Mouse (Mus musculus): ENCODE results near the gene Olfr970. TPM values are rescaled to one million over a fixed set of nuclear protein-coding genes. Genes with fewer than 3 reads are reported as not detected.

Gene Olfr970
- not detected for total RNA-seq (2023)

GRCm38 (mm10) chr9:39808560-39808959, at the start of gene Olfr970:
TSS of gene Olfr970 (plus strand) at chr9:39808860.

DNA sequence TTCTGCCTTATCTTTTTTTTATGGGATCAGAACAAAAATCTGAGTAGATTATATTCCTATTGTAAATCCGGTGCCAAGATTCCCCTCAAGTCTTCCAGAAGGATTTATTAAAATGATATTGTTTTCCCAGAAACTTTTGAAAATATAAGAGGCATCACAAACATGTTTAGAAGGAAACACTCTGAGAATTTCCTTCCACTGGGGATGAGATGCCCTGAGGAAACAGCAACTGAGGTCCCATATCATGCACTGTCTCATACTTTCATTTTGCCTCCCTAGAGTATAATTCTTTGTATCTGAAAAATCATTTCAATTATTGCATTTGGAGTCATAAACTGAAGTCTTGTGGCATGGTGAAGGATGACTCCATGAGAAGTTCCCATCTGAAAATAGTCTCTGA, 25.5 kb upstream of the Olfr970 start, which contains the start of gene Olfr968:
Gene Olfr968 (minus strand): TSS at position 101 of the 400 bp plus-strand sequence.

DNA sequence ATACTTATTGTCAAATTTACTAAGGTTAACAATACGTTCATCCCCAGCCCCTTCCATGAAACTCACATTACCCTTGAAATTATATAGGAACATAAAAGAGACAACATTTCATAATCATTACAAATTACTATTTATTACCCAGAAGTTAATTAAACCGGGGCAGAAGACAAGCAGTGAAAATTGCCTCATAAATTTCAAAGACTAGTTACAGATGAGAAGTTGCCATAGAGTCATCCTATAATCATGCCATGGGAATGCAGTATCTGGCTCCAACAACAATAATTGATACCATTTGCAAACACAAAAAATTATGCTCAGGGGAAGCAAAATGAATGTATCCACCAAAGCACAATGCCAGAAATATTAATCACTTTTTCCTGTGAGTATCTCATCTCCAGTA, 18.1 kb upstream of the Olfr970 start, which contains the start of gene Olfr969:
Gene Olfr969 (plus strand): TSS at position 388 of the 400 bp plus-strand sequence.

GRCm38 (mm10) chr9:39836576-39836975, 27.9 kb downstream of the Olfr970 start, which contains the start of gene Olfr971:
TSS of gene Olfr971 (plus strand) at chr9:39836876.

GRCm38 (mm10) chr9:39866122-39866521, 57.5 kb downstream of the Olfr970 start, which contains the start of gene Olfr972:
TSS of gene Olfr972 (plus strand) at chr9:39866422.

Other genes with a start within 250 kb of the Olfr970 start
- gene Olfr959, start 233.3 kb upstream of the Olfr970 start, total RNA-seq (2023): not detected
- not detected for gene AW551984, start 204.5 kb upstream of the Olfr970 start, total RNA-seq (2023)
- gene Olfr148, start 198.2 kb upstream of the Olfr970 start, total RNA-seq (2023): not detected
- not detected for gene Olfr960, start 187.5 kb upstream of the Olfr970 start, total RNA-seq (2023)
- not detected for gene Olfr961, start 163.8 kb upstream of the Olfr970 start, total RNA-seq (2023)
- gene Olfr963, start 141.7 kb upstream of the Olfr970 start, total RNA-seq (2023): not detected
- gene Olfr149, start 101.7 kb upstream of the Olfr970 start, total RNA-seq (2023): not detected
- not detected for gene Olfr965, start 97.5 kb upstream of the Olfr970 start, total RNA-seq (2023)
- gene Olfr150, start 77.9 kb upstream of the Olfr970 start, total RNA-seq (2023): not detected
- not detected for gene Olfr967, start 62.6 kb upstream of the Olfr970 start, total RNA-seq (2023)
- not detected for gene Olfr968, start 25.6 kb upstream of the Olfr970 start, total RNA-seq (2023)
- gene Olfr969, start 17.9 kb upstream of the Olfr970 start, total RNA-seq (2023): not detected
- not detected for gene Olfr971, start 28.0 kb downstream of the Olfr970 start, total RNA-seq (2023)
- not detected for gene Olfr972, start 57.6 kb downstream of the Olfr970 start, total RNA-seq (2023)
- not detected for gene Olfr229, start 98.5 kb downstream of the Olfr970 start, total RNA-seq (2023)
- not detected for gene Olfr974, start 128.6 kb downstream of the Olfr970 start, total RNA-seq (2023)
- not detected for gene Olfr975, start 143.2 kb downstream of the Olfr970 start, total RNA-seq (2023)
- gene Olfr976, start 152.3 kb downstream of the Olfr970 start, total RNA-seq (2023): not detected
- gene Olfr978, start 183.3 kb downstream of the Olfr970 start, total RNA-seq (2023): not detected
- gene Olfr979, start 194.6 kb downstream of the Olfr970 start, total RNA-seq (2023): not detected
- gene Olfr980, start 200.7 kb downstream of the Olfr970 start, total RNA-seq (2023): not detected
- gene Olfr981, start 212.6 kb downstream of the Olfr970 start, total RNA-seq (2023): not detected